Mouse (Mus musculus) hindbrain, embryonic 15.5 days (tissue): ENCODE data around the gene Nxpe5. TPM values are rescaled to one million over a fixed set of nuclear protein-coding genes. Genes with fewer than 3 reads are reported as not detected.
A peak's percentile ranks its signal among the peaks of the same experiment; 100 is the strongest.

Experiments used
- ATAC-seq: fragments of 200-750 bp; cut with Nextera tagmentation; 2 replicates; pipeline ENCODE4 v1.8.0; 2017; ENCODE audit warnings: low read depth, moderate number of reproducible peaks, moderate TSS enrichment; ENCODE audit not compliant: low FRiP score
- H3K27ac ChIP-seq: fragments of 300-500 bp; sonication (generic); replicated peaks from 2 replicates; pipeline ENCODE4 v1.5.1; 2015; ENCODE audit warnings: mild to moderate bottlenecking, inconsistent platforms
- H3K27me3 ChIP-seq: fragments of 300-500 bp; sonication (generic); 2 replicates; pipeline ENCODE4 v1.6.1; 2015; ENCODE audit warnings: control low read depth, inconsistent platforms
- H3K36me3 ChIP-seq: fragments of 300-500 bp; sonication (generic); 2 replicates; pipeline ENCODE4 v1.6.1; 2015; ENCODE audit warnings: control low read depth, inconsistent platforms
- H3K4me1 ChIP-seq: fragments of 300-500 bp; sonication (generic); replicated peaks from 2 replicates; pipeline ENCODE4 v1.6.1; 2015; ENCODE audit warnings: control low read depth, inconsistent platforms
- H3K4me2 ChIP-seq: fragments of 300-500 bp; sonication (generic); 2 replicates; pipeline ENCODE4 v1.6.1; 2015; ENCODE audit warnings: moderate library complexity, mild to moderate bottlenecking, inconsistent platforms
- H3K4me3 ChIP-seq: fragments of 300-500 bp; sonication (generic); 2 replicates; pipeline ENCODE4 v1.5.1; 2015; ENCODE audit warnings: mild to moderate bottlenecking, inconsistent platforms
- H3K9ac ChIP-seq: fragments of 300-500 bp; sonication (generic); 2 replicates; pipeline ENCODE4 v1.6.1; 2015; ENCODE audit warnings: inconsistent platforms
- H3K9me3 ChIP-seq: fragments of 300-500 bp; sonication (generic); 2 replicates; pipeline ENCODE4 v1.6.1; 2016; ENCODE audit warnings: control low read depth, inconsistent platforms
- WGBS: fragments of 180-500 bp; shearing (Covaris S2); methylation state at CpG from one replicate; pipeline ENCODE4 v1.1.7; 2015; 5-methylcytosine and 5-hydroxymethylcytosine counted together
- polyA plus RNA-seq: library from polyadenylated mRNA; unstranded; fragments of >200 nt; fragmentation: Nextera tagmentation; extraction: Ambion mirVana; gene quantifications from 2 replicates; pipeline ENCODE4 v1.2.1, GENCODE M21; 2015

Gene Nxpe5
- polyA plus RNA-seq, 1 experiment from 2014 or later: not detected

GRCm38 (mm10) chr5:138256094-138256467 lies 30.4 kb downstream of the Nxpe5 start:
- peak overlapping the region; percentile 67 for H3K9ac ChIP-seq
- peak overlapping the region; percentile 92 for H3K27ac ChIP-seq
- WGBS: 24% methylated on average over 7 of the region's 7 CpGs
- H3K36me3 ChIP-seq: peaks cover 26% of the 10 kb centered on the region
- H3K4me2 ChIP-seq: peak overlapping the region; percentile 81
- no peaks in the 10 kb centered on the region for H3K9me3 ChIP-seq
- H3K4me3 ChIP-seq: peak overlapping the region; percentile 72
- 0 out of 2 replicates have a peak, but pooled peaks have one; percentile 2 for ATAC-seq
- peaks cover 20% of the 10 kb centered on the region for H3K4me1 ChIP-seq
- no peaks in the 10 kb centered on the region for H3K27me3 ChIP-seq

GRCm38 (mm10) chr5:138256966-138257584 lies 31.4 kb downstream of the Nxpe5 start:
- H3K4me1 ChIP-seq: peaks cover 22% of the 10 kb centered on the region
- H3K36me3 ChIP-seq: peaks cover 28% of the 10 kb centered on the region
- H3K27ac ChIP-seq: no peak overlapping the region
- no peaks in the 10 kb centered on the region for H3K27me3 ChIP-seq
- WGBS: 91% methylated on average over 10 of the region's 10 CpGs
- H3K4me3 ChIP-seq: no peak overlapping the region
- peak overlapping the region; percentile 81; the same call in 1 of the 2 replicates for H3K4me2 ChIP-seq
- H3K9ac ChIP-seq: no peak overlapping the region
- H3K9me3 ChIP-seq: no peaks in the 10 kb centered on the region
- no peak for ATAC-seq

GRCm38 (mm10) chr5:138257585-138257978 lies 31.9 kb downstream of the Nxpe5 start:
- H3K36me3 ChIP-seq: peaks cover 29% of the 10 kb centered on the region
- ATAC-seq: no peak
- peaks cover 27% of the 10 kb centered on the region for H3K4me1 ChIP-seq
- H3K27ac ChIP-seq: no peak overlapping the region
- no peak overlapping the region for H3K4me3 ChIP-seq
- no peaks in the 10 kb centered on the region for H3K27me3 ChIP-seq
- no peak overlapping the region for H3K4me2 ChIP-seq
- no peaks in the 10 kb centered on the region for H3K9me3 ChIP-seq
- no peak overlapping the region for H3K9ac ChIP-seq
- 87% methylated on average over 4 of the region's 4 CpGs for WGBS

GRCm38 (mm10) chr5:138258078-138258477 lies 32.4 kb downstream of the Nxpe5 start:
- Histone ChIP-seq H3K4me3 (no peak overlapping the region), H3K4me2 (no peak overlapping the region), H3K4me1 (peaks cover 32% of the 10 kb centered on the region), H3K27me3 (no peaks in the 10 kb centered on the region), H3K27ac (no peak overlapping the region), H3K9ac (no peak overlapping the region), H3K9me3 (no peaks in the 10 kb centered on the region), H3K36me3 (peaks cover 29% of the 10 kb centered on the region)
- ATAC-seq: no peak
- 89% methylated on average over 3 of the region's 3 CpGs for WGBS

- H3K4me2 ChIP-seq: no peak overlapping the region
- no peak overlapping the region for H3K9ac ChIP-seq
- H3K27ac ChIP-seq: no peak overlapping the region
- no peak overlapping the region for H3K4me3 ChIP-seq
- peaks cover 29% of the 10 kb centered on the region for H3K36me3 ChIP-seq
- H3K4me1 ChIP-seq: peaks cover 35% of the 10 kb centered on the region
- H3K9me3 ChIP-seq: no peaks in the 10 kb centered on the region
- H3K27me3 ChIP-seq: no peaks in the 10 kb centered on the region
- WGBS: 89% methylated on average over 6 of the region's 6 CpGs
- no peak for ATAC-seq
Measured at GRCm38 (mm10) chr5:138258542-138258941, 32.8 kb downstream of the Nxpe5 start.

- no peak overlapping the region for H3K27ac ChIP-seq
- peaks cover 35% of the 10 kb centered on the region for H3K4me1 ChIP-seq
- H3K4me3 ChIP-seq: no peak overlapping the region
- H3K27me3 ChIP-seq: no peaks in the 10 kb centered on the region
- 73% methylated on average over 7 of the region's 7 CpGs for WGBS
- ATAC-seq: no peak
- H3K9ac ChIP-seq: no peak overlapping the region
- no peaks in the 10 kb centered on the region for H3K9me3 ChIP-seq
- peaks cover 29% of the 10 kb centered on the region for H3K36me3 ChIP-seq
- no peak overlapping the region for H3K4me2 ChIP-seq
Measured at GRCm38 (mm10) chr5:138258993-138259392, 33.3 kb downstream of the Nxpe5 start.

GRCm38 (mm10) chr5:138260051-138260450 lies 34.4 kb downstream of the Nxpe5 start:
- Histone ChIP-seq H3K27ac (no peak overlapping the region), H3K4me2 (no peak overlapping the region), H3K36me3 (peaks cover 29% of the 10 kb centered on the region), H3K4me3 (no peak overlapping the region), H3K9me3 (no peaks in the 10 kb centered on the region), H3K27me3 (no peaks in the 10 kb centered on the region), H3K4me1 (peaks cover 41% of the 10 kb centered on the region), H3K9ac (no peak overlapping the region)
- ATAC-seq: no peak
- 87% methylated on average over 10 of the region's 10 CpGs for WGBS

- Histone ChIP-seq H3K4me2 (no peak overlapping the region), H3K9ac (no peak overlapping the region), H3K27me3 (no peaks in the 10 kb centered on the region), H3K9me3 (no peaks in the 10 kb centered on the region), H3K36me3 (peaks cover 29% of the 10 kb centered on the region), H3K27ac (no peak overlapping the region), H3K4me1 (peaks cover 42% of the 10 kb centered on the region), H3K4me3 (no peak overlapping the region)
- ATAC-seq: no peak
- WGBS: 92% methylated on average over 11 of the region's 11 CpGs
Measured at GRCm38 (mm10) chr5:138260834-138261233, 35.1 kb downstream of the Nxpe5 start.

GRCm38 (mm10) chr5:138262001-138262400 lies 36.3 kb downstream of the Nxpe5 start:
- ATAC-seq: no peak
- Histone ChIP-seq H3K4me3 (no peak overlapping the region; the same call in 1 of the 2 replicates), H3K27ac (no peak overlapping the region), H3K9me3 (no peaks in the 10 kb centered on the region), H3K4me2 (peak overlapping the region; percentile 94; the same call in 1 of the 2 replicates), H3K4me1 (peaks cover 30% of the 10 kb centered on the region), H3K36me3 (peaks cover 29% of the 10 kb centered on the region), H3K9ac (no peak overlapping the region), H3K27me3 (no peaks in the 10 kb centered on the region)
- 86% methylated on average over 4 of the region's 4 CpGs for WGBS

- Histone ChIP-seq H3K9ac (peak overlapping the region; percentile 96), H3K9me3 (no peaks in the 10 kb centered on the region), H3K27me3 (no peaks in the 10 kb centered on the region), H3K4me1 (peaks cover 28% of the 10 kb centered on the region), H3K36me3 (peaks cover 29% of the 10 kb centered on the region), H3K4me3 (peak overlapping the region; percentile 96), H3K4me2 (peak overlapping the region; percentile 94), H3K27ac (no peak overlapping the region)
- no peak for ATAC-seq
- 69% methylated on average over 18 of the region's 18 CpGs for WGBS
Measured at GRCm38 (mm10) chr5:138262582-138263240, 37.0 kb downstream of the Nxpe5 start.

GRCm38 (mm10) chr5:138263260-138264206 lies 37.8 kb downstream of the Nxpe5 start, which contains the start of gene BC037034:
Gene BC037034, minus strand, starts transcription at chr5:138264033.
- H3K27me3 ChIP-seq: no peaks in the 10 kb centered on the region
- peak within 1 kb of the TSS; percentile 94 for H3K4me2 ChIP-seq
- H3K36me3 ChIP-seq: peaks cover 24% of the 10 kb centered on the region
- H3K9me3 ChIP-seq: no peaks in the 10 kb centered on the region
- peak within 1 kb of the TSS; percentile 96 for H3K4me3 ChIP-seq
- under 1% methylated on average over 69 of the region's 71 CpGs for WGBS
- peak; percentile 93 for ATAC-seq
- peak within 1 kb of the TSS; percentile 90 for H3K27ac ChIP-seq
- peaks cover 28% of the 10 kb centered on the region for H3K4me1 ChIP-seq
- peak within 1 kb of the TSS; percentile 96 for H3K9ac ChIP-seq

- Histone ChIP-seq H3K27ac (peak overlapping the region; percentile 90), H3K9ac (peak overlapping the region; percentile 96), H3K9me3 (no peaks in the 10 kb centered on the region), H3K4me1 (peaks cover 28% of the 10 kb centered on the region), H3K27me3 (no peaks in the 10 kb centered on the region), H3K36me3 (peaks cover 18% of the 10 kb centered on the region), H3K4me2 (peak overlapping the region; percentile 94), H3K4me3 (peak overlapping the region; percentile 96)
- no peak for ATAC-seq
- WGBS: 21% methylated on average over 6 of the region's 6 CpGs
Measured at GRCm38 (mm10) chr5:138264207-138264578, 38.5 kb downstream of the Nxpe5 start.
